Mouse (Mus musculus) urinary bladder, postnatal 14 days (tissue): ENCODE results near the gene Arpc5l.

Source experiments
- DNase-seq: peaks from one replicate; pipeline ENCODE4 v3.0.0; 2021; ENCODE audit warnings: low spot score

Gene Arpc5l

GRCm38 (mm10) chr2:39004880-39005435 lies at the start of gene Arpc5l:
Arpc5l (plus strand) TSS chr2:39005348.
- DNase-seq = peak; percentile 93

- no peak for DNase-seq
These were observed 49.1 kb upstream of the Arpc5l start for GRCm38 (mm10) chr2:38956062-38956461.

GRCm38 (mm10) chr2:38957671-38958223 lies 47.4 kb upstream of the Arpc5l start:
- DNase-seq = no peak

- DNase-seq = no peak
These were observed 41.0 kb upstream of the Arpc5l start for GRCm38 (mm10) chr2:38964198-38964597.

DNA sequence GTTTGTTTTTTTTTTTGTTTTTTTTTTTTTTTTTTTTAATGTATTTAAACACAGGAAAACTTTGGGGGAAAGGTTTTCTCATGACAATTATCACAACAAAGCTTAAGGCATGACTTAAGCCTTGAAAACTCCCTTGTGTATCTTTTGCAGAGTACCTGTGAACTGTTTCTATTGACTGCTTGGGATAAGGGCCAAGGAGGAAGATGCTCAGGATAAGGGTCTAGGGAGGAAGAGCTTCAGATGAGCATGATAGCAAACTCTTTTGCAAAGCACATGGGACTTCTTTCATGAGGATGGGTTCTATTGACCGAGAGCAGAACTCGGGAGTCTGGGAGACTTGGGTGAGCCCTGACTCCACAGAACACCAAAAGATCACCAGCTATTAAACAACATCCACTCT lies 35.5 kb upstream of the Arpc5l start:
- no peak for DNase-seq

- no peak for DNase-seq
These were observed 35.1 kb upstream of the Arpc5l start for GRCm38 (mm10) chr2:38970057-38970456.

- no peak for DNase-seq
These were observed 31.9 kb upstream of the Arpc5l start for GRCm38 (mm10) chr2:38973223-38973622.

DNA sequence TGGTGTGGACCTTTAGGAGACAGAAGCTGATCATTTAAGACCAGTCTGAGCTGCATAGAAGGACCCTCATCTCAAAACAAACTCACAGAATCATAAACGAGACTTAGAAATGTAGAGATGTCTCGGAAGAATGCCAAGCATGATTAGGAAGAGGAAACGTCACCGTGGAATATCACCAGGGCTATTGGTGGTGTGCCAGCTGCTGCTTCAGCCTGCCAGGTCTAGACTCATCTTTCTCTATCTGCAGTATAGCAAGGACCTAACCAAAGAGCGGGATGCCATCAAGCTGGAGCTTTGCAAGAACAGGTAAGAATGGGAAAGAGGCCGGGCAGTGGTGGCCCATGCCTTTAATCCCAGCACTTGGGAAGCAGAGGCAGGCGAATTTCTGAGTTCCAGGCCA lies 31.4 kb upstream of the Arpc5l start:
- no peak for DNase-seq

DNA sequence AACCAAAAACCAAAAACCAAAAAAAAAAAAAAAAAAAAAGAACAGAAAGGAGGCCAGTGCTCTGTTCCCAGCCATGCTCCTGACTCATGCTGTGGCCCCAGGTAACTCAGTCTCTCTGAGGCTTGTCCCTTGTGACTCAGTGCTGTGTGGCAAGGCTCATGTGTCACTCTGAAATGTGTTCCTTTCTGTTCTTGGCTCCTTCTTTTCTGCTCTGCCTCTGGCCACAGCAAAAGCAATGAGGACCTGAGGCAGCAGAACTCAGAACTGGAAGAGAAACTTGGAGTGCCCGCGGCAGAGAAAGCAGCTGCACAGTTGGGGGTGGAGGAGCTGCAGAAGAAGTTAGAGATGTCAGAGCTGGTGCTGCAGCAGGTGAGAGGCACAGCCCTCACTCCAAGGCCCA lies 31.0 kb upstream of the Arpc5l start:
- no peak for DNase-seq

- DNase-seq = no peak
These were observed 30.0 kb upstream of the Arpc5l start for GRCm38 (mm10) chr2:38975181-38975580.

- no peak for DNase-seq
These were observed 29.0 kb upstream of the Arpc5l start for GRCm38 (mm10) chr2:38975941-38976805.

DNA sequence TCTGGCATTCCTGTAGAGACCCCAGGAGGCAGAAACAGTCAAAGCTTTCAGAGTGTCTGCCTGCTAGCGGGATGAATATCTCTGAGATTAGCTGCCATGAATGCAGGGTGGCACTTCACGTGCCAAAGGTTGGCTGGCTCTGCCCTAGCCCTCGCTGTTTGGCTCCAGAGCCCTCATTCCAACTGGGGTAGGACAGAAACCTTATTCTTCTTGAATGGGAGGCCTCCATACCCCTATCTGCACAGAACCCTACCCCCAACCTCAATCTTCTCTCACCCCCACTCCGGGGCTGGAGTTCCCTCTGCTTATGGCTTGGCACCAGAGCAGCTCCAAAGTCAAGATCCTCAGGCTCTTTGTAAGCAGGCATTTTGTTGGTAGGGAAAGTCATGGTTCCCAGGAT lies 27.3 kb upstream of the Arpc5l start:
- no peak for DNase-seq

DNA sequence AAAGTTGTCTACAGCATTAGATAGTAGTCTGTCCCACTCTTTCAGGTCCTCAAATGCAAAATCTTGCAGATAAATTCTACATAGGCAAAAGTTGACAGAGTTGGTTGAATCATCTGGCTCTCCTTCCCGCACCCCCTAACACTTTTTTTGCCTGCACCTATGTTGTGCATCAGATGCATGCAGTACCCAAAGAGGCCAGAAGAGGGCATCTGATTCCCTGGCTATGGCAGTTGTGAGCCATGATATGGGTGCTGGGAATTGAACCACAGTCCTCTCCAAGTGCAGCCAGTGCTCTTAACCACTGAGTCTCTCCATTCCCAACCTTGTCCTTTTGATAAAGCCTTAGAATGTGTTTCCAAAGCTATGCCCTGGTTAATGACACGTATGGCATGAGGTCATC lies 21.7 kb upstream of the Arpc5l start:
- no peak for DNase-seq

GRCm38 (mm10) chr2:38986580-38986979 lies 18.6 kb upstream of the Arpc5l start:
- DNase-seq = no peak

- DNase-seq = no peak
These were observed 17.8 kb upstream of the Arpc5l start for GRCm38 (mm10) chr2:38987371-38987770.

DNA sequence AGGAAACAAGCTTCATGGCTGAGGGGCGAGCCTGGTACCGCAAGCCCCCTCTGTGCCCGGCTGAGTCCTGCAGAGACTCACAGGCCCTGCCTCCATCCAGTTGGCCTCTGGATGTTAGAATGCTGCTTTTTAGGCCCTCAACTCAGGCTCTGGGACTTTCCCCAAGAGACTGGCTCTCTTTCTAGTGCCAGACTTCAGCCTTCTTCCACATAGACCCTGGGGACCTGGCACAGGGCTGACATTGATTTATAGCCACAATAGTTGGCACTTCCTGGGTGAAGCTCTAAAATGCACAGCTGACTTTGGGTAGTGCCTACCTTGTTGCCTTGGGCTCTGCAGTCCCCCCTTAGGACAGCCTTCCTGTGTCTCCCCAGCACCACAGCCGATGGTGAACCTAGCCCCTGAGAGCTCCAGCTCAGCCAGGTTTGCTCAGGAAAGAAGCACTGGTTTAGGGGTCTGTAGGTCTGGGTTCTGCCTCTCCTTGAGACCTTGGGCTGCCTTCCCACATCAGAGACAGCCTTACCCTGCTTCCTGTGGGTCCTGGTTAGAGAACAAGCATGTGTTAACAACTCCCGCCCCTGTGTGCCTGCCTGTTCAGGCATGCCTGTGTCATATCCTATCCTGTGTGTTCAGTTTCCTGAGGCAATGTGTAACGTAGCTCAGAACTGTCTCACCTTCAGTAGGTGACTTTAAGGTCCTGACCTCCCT lies 17.2 kb upstream of the Arpc5l start:
- peak; percentile 76 for DNase-seq

GRCm38 (mm10) chr2:38988929-38989328 lies 16.2 kb upstream of the Arpc5l start:
- no peak for DNase-seq

GRCm38 (mm10) chr2:38992004-38992403 lies 13.1 kb upstream of the Arpc5l start:
- DNase-seq = no peak

DNA sequence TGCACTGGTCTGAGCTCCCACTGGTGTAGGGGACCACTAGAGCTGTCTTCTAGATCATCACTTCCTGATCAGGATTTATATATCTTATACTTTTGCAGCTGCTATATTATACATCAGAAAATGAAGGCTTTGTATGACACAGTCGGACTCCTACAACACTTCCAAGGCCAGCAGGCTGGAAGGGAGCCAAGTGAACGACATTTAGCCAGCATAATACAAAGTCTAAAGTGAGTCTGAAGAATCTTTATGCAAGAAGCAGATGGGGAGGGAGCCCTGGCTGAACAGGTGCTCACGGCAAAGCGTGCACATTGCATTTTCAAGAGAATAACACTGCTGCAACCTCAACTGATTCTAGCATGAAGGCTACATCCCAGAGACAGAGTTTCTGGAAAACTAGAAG lies 12.7 kb upstream of the Arpc5l start:
- DNase-seq = no peak

GRCm38 (mm10) chr2:38997386-38998374 lies 7.5 kb upstream of the Arpc5l start, which contains the start of gene Wdr38:
Wdr38 (plus strand) TSS chr2:38997476.
- DNase-seq = peak; percentile 86

DNA sequence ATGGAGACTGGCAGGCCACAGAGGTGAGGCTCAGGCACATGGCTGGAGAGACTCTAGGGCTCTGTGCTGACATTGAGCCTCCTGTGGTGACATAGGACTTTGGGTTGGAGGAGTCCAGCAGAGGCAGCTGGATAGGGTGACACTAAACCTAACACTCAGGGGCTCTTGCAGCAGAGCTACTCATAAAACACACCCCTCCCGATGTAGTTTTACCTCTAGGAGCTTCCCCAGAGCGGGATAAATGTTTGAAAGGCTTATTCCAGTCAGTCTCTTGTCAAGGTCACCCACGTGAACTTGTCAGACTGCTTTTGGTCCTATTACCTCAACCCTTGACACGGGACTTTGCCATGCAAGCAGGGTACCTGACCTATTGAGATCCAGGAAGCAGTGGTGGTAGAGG lies 5.8 kb upstream of the Arpc5l start:
- no peak for DNase-seq
